Mouse (Mus musculus): ENCODE measurements around the gene Lao1. TPM values are rescaled to one million over a fixed set of nuclear protein-coding genes. Genes with fewer than 3 reads are reported as not detected.
"Not testable (repeated sequence)": the region's sequence is repeated elsewhere in the genome, so short reads cannot be mapped to it uniquely, and the experiment has no call there.

Lao1 gene
- total RNA-seq (2021), result under 1 TPM; 0.32 to 0.33 TPM
- long read RNA-seq, experiment 1, partial matches to known transcripts, result 0 of 2 reads
- long read RNA-seq, experiment 1, other reads (novel, unspliced or antisense), result 1 of 2 reads
- long read RNA-seq, experiment 2, partial matches to known transcripts, result 0 of 2 reads
- long read RNA-seq, experiment 2, other reads (novel, unspliced or antisense), result 0 of 2 reads

GRCm38 (mm10) chr4:118961141-118961628 is at the start of gene Lao1:
Gene Lao1 (plus strand): TSS chr4:118961578.
- intact Hi-C loops (cut with DNase I), result no loop called here
- DNase-seq (ENCODE audit: low spot score in 2 of 2), result peak; percentile 26 to 27

- intact Hi-C loops (cut with DNase I); DNase-seq (ENCODE audit: low spot score in 2 of 2): not testable (repeated sequence)
These were observed 44.0 kb upstream of the Lao1 start, which contains the start of gene Olfr1329 for GRCm38 (mm10) chr4:118917365-118917764. Gene Olfr1329 (minus strand): TSS chr4:118917465.

GRCm38 (mm10) chr4:118931326-118931725 is 30.1 kb upstream of the Lao1 start:
- DNase-seq (ENCODE audit: low spot score in 2 of 2); intact Hi-C loops (cut with DNase I): not testable (repeated sequence)

GRCm38 (mm10) chr4:118938512-118938911 is 22.9 kb upstream of the Lao1 start, which contains the start of gene Olfr1328:
Gene Olfr1328 (minus strand): TSS chr4:118938612.
- no peak for DNase-seq (ENCODE audit: low spot score in 2 of 2)
- intact Hi-C loops (cut with DNase I), result no loop called here

- DNase-seq (ENCODE audit: low spot score in 2 of 2), result no peak
- intact Hi-C loops (cut with DNase I), result no loop called here
These were observed 2.6 kb upstream of the Lao1 start for GRCm38 (mm10) chr4:118958812-118959211.

- intact Hi-C loops (cut with DNase I), result no loop called here
These were observed 6.3 kb downstream of the Lao1 start for GRCm38 (mm10) chr4:118967711-118968110.

GRCm38 (mm10) chr4:118973281-118973680 is 11.9 kb downstream of the Lao1 start:
- intact Hi-C loops (cut with DNase I), result no loop called here
- no peak for DNase-seq (ENCODE audit: low spot score in 2 of 2)

More at GRCm38 (mm10) chr4:118967711-118968110, 6.3 kb downstream of the Lao1 start:
- no peak for DNase-seq (ENCODE audit: low spot score in 2 of 2)

- DNase-seq (ENCODE audit: low spot score in 2 of 2), result no peak
- intact Hi-C loops (cut with DNase I), result loop anchor here (5.0 kb wide), 1 partner anchor 328 kb away; the partner anchor contains the start of gene Olfr62
These were observed 23.9 kb downstream of the Lao1 start for GRCm38 (mm10) chr4:118985291-118985690.

GRCm38 (mm10) chr4:118988535-118988934 is 27.2 kb downstream of the Lao1 start:
- intact Hi-C loops (cut with DNase I), result loop anchor here (5.0 kb wide), 1 partner anchor 331 kb away; the partner anchor contains the start of gene Olfr62

GRCm38 (mm10) chr4:118989331-118989730 is 28.0 kb downstream of the Lao1 start:
- DNase-seq (ENCODE audit: low spot score in 2 of 2), result no peak
- intact Hi-C loops (cut with DNase I), result loop anchor here (5.0 kb wide), 1 partner anchor 332 kb away; the partner anchor contains the start of gene Olfr62

More at GRCm38 (mm10) chr4:118988535-118988934, 27.2 kb downstream of the Lao1 start:
- peak; percentile 54 to 61 for DNase-seq (ENCODE audit: low spot score in 2 of 2)

GRCm38 (mm10) chr4:118991797-118992196 is 30.4 kb downstream of the Lao1 start:
- peak; percentile 23 to 33 for DNase-seq (ENCODE audit: low spot score in 2 of 2)
- intact Hi-C loops (cut with DNase I), result no loop called here

GRCm38 (mm10) chr4:118997127-118997542 is 35.8 kb downstream of the Lao1 start:
- no peak for DNase-seq (ENCODE audit: low spot score in 2 of 2)
- intact Hi-C loops (cut with DNase I), result no loop called here

- DNase-seq (ENCODE audit: low spot score in 2 of 2), result no peak
These were observed 38.5 kb downstream of the Lao1 start for GRCm38 (mm10) chr4:118999691-119000486.

GRCm38 (mm10) chr4:119001696-119002095 is 40.3 kb downstream of the Lao1 start:
- no peak for DNase-seq (ENCODE audit: low spot score in 2 of 2)
- intact Hi-C loops (cut with DNase I), result no loop called here

More at GRCm38 (mm10) chr4:118999691-119000486, 38.5 kb downstream of the Lao1 start:
- intact Hi-C loops (cut with DNase I), result no loop called here

GRCm38 (mm10) chr4:119002512-119002911 is 41.1 kb downstream of the Lao1 start:
- no peak for DNase-seq (ENCODE audit: low spot score in 2 of 2)
- intact Hi-C loops (cut with DNase I), result no loop called here

GRCm38 (mm10) chr4:119004178-119004577 is 42.8 kb downstream of the Lao1 start:
- no peak for DNase-seq (ENCODE audit: low spot score in 2 of 2)
- intact Hi-C loops (cut with DNase I), result loop anchor here (2.0 kb wide), 1 partner anchor 201 kb away; no protein-coding TSS in a partner anchor

- intact Hi-C loops (cut with DNase I), result loop anchor here (1.0 to 2.0 kb wide), 2 partner anchors 163 to 200 kb away; no protein-coding TSS in a partner anchor
- DNase-seq (ENCODE audit: low spot score in 2 of 2), result peak; percentile 86 to 94
These were observed 43.4 kb downstream of the Lao1 start for GRCm38 (mm10) chr4:119004613-119005339.

- intact Hi-C loops (cut with DNase I), result no loop called here
- DNase-seq (ENCODE audit: low spot score in 2 of 2), result no peak
These were observed 46.2 kb downstream of the Lao1 start for GRCm38 (mm10) chr4:119007602-119008001.

GRCm38 (mm10) chr4:119008476-119008875 is 47.1 kb downstream of the Lao1 start:
- peak in 1 of 2 experiments; percentile 15 for DNase-seq (ENCODE audit: low spot score in 2 of 2)
- intact Hi-C loops (cut with DNase I), result no loop called here

Measured in left cerebral cortex, postnatal 14 days (tissue).